Mouse (Mus musculus) embryonic fibroblast, embryonic 13.5 days (primary cell): Measurements from ENCODE around the gene Ap2a2.
"Not testable (repeated sequence)": the region's sequence is repeated elsewhere in the genome, so short reads cannot be mapped to it uniquely, and the experiment has no call there.

Source experiments
- CTCF ChIP-seq: IDR thresholded peaks from 2 replicates; pipeline ENCODE4 v1.5.1; 2011; ENCODE audit warnings: mild to moderate bottlenecking, control low read depth, low read length, moderate library complexity, borderline replicate concordance; ENCODE audit not compliant: insufficient read depth
- POLR2A ChIP-seq: IDR thresholded peaks from 2 replicates; pipeline ENCODE4 v1.6.1; 2011; ENCODE audit warnings: low read depth, mild to moderate bottlenecking, control low read depth, low read length, moderate library complexity

DNA sequence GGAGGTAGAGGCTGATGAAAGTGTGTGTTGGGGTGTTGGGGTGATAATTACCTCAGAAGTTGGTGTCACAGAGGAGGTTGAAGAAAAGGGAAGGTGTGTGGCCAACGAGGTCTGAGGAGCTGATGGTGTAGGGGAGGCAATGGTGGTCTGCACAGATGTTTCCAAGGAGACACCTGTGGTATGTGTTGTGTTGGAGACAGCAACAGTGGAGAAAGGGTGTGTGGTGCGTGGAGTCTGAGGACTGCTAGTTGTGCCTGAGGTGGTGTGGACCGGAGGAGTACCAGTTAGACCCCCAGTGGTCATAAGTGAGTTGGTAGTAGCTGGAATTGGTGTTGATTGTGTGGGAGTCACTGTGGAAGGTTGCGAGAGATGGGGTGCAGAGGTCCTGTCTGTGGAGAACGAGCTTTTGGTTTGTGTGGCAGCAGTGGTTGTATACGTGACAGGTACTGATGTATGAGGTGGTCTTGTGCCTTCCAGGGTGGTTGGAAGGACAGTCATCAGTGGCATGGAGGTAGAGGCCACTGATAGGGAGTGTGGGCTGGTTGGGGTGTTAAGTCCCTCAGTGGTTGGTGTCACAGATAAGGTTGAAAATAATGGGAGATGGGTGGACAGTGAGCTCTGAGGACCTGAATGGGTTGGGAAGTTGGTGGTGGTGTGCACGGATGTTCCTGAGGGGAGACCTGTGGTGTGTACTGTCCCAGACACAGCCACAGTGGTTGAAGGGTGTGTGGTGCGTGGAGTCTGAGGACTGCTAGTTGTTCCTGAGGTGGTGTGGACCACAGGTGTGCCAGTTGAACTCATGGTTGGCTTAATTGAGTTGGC lies 76.8 kb downstream of the Ap2a2 start:
- TF ChIP-seq POLR2A, CTCF: not testable (repeated sequence)
